Mouse (Mus musculus): ENCODE measurements at regions not wholly inside any gene's neighbourhood (a gene's known extent, or its start where the extent isn't known, plus 50 kb on each side); places are given as distances from the start of the nearest gene placed in this dataset.

DNA sequence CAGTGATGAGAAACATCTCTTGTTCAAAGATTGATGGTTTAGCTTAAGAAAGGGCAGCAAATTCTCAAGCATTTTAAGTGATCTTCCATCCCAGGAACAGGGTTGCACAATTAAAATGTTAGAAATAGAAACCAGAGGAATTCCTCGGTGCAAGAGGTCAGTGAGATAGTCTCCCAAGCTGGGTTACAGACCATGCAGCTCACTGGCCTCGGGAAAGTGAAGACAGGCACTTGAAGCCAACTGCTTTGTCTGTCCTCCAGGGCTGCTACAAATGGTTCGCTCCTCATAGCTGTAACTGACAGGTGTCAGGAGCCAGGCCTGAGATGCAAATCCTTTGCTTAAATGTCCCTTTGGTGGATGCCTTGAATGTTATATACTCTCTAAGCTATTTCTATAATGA, 306.2 kb upstream of the Jag1 start:
- DNase-seq (ENCODE audit: low read depth) = no peak

DNA sequence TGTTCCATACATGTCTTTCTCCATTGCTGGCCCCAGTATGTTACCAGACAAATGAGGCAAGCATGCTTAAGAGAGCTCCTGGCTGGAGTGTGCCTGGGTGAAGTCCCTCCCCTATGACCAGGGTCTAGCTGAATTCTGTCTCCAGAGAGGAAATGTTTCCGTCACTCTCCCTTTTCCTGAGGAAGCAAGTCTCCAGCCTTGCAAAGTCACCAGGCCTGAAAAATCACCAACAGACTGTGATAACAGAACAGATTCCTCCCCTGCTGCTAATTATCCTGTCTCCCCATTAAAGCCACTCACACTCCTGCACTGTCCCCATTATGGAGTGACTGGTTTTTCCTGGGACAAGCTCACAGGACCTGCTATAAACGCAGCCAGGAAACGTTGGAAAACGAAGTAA, 303.2 kb upstream of the Jag1 start:
- no peak for DNase-seq (ENCODE audit: low read depth)

DNA sequence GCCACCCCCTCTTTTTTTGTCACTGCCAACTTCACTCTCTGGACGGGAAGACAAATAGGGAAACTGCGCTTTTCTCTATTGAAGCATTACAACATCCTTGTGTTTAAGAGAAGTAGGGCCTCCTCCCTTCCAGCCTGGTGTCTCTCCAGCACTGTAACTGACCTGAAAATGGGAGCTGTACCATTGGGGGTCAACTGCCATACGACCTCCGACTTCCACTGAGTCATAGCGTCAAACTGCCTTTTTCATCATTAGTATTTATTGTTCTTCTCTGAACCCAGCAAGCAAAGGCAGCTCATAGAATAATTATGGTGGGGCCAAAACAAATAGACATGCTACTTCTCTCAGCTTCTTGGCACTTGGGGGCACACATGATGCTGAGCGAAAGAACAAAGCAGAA, 301.2 kb upstream of the Jag1 start:
- no peak for DNase-seq (ENCODE audit: low read depth)

DNA sequence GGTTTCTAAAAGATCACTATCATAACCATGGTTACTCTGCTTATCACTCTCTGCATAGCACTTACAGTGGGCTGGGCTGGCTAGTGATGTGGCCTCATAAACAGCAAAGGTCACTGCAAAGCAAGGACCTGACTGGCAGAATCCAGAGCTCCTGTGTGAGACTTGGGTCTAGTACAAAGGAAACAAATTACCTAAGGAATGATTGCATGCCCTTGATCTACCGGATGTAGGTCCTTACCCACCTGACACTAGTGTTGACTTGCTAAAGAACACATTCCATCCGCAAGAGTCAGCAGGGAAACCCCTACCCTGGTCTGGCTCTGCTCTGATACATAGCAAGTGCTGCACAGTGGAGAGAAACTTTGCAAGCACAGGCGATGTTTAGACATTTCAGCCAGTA, 297.0 kb upstream of the Jag1 start:
- DNase-seq (ENCODE audit: low read depth) = no peak

DNA sequence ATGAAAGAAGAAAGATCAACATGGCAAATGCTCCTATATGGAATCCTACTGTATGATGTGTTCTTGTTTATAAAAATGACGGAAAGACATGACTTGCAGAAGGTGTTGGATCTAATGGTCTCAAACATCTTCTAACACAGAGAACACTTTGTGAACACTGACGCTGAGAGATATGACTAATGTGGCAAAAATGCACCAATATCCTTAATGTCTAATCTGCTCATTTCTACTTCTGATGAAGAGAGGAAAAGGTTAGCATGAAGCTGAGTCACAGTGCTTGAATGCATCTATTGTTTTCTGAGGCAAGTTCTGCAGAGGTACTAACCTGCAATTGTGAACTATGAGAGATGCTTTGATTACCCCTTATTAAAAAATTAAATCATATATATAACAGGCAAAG, 293.2 kb upstream of the Jag1 start:
- no peak for DNase-seq (ENCODE audit: low read depth)

DNA sequence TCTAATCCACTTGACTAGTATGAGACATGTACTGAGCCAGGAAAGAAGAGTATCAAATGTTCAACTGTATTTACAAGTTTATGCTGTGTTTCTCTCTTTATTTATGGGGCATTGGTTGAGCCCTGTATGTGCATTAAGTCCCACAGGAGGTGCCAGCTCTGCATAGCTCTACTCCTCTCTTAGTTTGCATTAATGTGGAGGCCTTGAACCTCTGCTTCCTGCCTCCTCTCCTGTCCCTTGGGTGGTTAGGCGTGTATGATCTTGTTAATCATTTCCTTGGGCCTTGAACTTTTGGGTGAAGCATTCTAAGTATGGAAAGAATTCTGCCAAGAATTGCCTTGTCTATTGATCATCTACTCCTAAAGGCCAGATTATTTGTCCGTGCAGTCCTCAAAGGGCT, 291.9 kb upstream of the Jag1 start:
- no peak for DNase-seq (ENCODE audit: low read depth)

DNA sequence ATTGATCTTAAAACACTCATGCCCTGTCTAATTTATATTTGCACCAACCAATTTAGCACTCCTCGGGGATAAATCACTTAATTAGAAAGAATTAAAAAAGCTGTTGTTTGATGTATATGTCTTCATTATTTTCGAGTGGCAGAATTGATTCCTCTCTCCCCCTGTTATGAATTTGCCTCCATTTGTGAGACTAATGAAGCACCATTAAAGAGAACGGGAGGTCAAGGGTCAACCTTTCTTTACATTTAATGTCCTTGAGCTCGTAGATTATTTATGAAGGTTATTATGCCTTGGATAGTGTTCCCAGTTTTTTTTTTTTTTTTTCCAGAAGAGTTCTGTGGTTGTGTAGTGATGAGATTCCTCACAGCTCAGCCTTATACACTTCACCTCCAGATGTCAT, 277.0 kb upstream of the Jag1 start:
- no peak for DNase-seq (ENCODE audit: low read depth)

DNA sequence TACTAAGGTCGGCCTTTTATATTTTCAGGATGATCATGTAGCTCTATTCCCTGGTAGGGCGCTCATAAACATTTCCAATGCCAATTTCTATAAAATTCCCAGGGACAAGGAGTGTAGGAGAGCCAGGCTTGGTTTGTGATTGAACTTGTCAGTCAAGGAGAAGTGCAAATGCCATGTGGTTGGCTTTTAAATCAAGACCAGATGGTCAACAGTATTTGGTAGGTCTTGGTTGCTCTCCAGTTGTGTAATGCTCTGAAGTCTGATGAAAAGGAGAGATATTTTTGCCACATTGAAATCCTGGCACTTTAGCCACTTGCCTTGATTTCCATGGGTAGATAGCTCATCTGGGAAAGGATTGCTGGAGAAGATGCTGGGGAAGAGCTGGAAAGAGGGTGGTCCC, 263.4 kb upstream of the Jag1 start:
- DNase-seq (ENCODE audit: low read depth) = no peak

DNA sequence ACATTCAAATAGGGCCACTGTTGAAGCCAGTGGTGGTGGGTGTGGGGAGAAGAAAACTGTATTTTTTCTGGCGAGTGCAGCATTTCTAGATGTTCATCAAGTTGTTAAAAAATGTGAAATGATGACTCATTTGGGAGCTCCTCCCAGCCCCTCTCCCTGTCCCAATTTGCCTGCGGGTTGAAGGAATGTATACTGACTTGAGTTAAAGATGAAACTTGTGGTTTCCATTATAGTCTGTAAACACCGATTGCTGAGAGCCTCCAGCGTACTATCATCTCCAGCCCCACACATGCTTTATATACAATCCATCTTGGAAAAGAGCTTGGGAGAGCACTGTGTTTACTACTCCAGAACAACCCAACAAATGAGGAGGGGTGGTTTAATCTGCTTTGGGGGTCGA, 258.9 kb upstream of the Jag1 start:
- DNase-seq (ENCODE audit: low read depth) = no peak

DNA sequence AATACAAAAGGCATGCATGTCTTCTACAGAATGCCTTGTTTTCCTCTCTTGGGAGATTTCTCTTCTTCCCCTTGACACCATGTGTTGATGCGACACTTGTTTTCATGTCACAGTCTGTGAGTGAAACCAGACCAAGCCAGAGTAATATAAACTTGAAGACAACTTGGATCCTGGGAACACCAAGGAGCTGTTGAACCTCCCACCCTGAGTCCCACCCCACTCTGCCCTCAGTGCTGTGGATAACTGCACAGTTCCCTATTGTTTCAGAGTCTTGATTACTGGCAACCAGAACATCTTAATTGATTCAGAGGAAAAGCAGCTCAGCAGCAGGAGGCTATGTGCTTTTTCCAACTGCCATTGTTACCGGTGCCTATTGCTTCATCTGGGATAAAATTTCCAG, 254.6 kb upstream of the Jag1 start:
- no peak for DNase-seq (ENCODE audit: low read depth)

DNA sequence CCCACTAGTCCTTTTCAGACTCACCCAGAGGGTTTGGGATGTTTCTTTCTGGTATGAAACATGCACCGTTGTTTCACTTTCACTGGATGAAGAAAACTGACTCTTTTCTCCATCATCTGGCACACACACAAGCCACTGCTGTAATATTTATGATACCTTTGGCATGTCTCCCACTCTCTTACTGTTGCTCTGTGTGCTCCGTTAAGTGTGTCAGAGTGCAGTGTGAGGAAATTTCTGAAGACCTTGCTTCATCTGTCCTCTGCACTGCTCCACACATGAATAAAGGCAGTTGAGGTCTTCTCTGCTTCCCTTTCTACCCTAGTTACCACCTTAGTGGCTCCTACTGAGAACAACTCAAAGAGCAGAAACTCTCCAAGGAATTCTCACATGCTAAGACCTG, 246.6 kb upstream of the Jag1 start:
- DNase-seq (ENCODE audit: low read depth) = no peak

DNA sequence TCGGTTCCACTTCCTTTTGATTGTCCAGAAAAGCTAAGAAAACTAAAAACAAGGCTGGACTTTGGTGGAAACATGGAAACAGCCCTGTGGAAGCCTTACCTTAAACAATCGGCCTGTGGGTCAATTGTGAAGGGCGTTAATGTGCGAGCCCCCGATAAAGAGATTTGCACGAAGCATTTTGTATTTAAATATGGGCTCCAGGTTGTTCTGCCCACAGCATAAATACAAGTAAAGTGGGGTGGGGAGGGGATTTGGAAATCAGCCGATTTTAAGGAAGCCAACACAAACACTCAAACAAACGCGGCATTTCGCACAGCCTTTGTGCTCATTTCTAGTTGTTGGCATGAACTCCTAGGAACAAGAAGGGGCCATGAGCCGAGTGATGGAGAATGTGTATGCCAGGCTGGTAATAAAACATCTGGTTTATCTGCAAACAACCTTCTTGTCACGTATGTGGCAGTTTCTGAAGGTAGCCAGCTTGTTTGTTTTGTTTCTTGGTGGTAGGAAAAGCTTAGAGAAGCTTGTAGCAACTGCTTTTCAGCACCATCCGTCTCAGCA, 240.8 kb upstream of the Jag1 start:
- DNase-seq (ENCODE audit: low read depth) = no peak

DNA sequence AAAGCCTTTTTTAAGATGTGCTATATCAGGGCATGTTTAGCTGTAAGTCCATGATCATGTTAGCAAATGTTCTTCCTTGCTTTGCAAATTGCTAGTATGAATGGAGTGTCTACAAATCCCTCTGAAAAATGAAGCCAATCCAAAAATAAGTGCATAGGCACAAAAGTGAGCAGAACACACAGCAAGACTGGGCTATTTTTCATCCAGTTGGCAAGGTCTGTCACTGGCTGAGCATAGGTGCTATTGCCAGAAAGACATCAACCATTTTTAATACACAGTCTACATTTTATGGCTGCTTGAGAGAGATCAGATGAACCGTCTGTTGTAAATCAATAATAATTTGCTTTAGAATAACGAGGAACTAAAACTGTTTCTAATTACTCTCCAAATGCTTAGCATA, 227.3 kb upstream of the Jag1 start:
- DNase-seq (ENCODE audit: low read depth) = no peak

DNA sequence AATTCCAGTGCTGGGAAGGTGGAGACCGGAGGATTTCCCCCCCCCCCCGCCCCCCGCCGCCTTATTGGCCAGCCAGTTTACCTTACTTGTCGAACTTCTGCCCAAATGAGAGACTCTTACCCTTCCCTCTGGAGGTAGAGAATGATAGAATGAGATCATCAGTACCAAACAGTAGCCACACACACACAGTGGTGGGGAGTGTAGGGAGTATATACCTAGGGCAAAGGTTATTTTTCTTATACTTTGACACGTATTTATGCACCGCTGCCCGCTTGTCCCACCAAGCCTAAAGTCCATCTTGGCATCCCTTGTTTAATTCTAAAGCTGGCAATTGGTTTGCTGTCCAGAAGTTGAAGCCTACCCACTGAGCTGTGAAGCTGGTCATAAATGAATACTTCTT, 213.6 kb upstream of the Jag1 start:
- DNase-seq (ENCODE audit: low read depth) = no peak

DNA sequence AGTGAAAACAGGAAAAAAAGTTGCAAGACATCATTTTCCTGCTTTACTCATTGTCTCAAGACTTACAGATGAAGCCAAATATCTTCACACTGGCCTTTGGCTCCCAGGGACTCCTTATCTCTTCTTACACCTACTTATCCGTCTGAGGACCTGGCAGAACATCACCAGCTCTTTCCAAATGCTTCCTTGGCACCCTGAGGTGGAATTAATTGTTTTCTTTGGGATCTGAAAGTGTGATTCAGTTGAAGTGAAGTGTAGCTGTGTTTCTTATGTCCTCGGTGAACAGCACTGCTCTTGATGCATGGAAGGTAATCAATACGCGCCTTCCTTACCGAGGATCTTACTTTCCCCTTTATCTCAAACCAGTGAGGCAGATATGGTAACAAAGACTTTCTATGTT, 207.0 kb upstream of the Jag1 start:
- no peak for DNase-seq (ENCODE audit: low read depth)

DNA sequence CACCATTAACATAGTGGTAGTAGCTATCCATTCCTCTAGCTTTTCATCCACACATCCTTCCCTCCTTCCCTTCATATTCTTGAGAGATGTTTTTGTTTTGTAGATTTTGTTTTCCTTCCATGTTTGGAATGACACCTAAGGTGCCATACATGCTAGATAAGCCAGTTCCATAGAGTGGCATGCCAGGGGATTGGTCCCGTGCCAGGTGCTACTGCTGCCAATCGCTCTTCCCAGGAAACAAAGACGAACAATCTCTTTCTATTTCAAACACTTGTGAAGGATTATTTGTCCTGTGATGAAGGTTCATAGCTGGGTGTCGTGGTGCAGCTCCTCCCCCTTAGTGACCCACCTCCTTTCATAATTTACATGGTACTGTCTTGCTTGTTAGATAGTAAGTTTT, 194.1 kb upstream of the Jag1 start:
- DNase-seq (ENCODE audit: low read depth) = no peak

DNA sequence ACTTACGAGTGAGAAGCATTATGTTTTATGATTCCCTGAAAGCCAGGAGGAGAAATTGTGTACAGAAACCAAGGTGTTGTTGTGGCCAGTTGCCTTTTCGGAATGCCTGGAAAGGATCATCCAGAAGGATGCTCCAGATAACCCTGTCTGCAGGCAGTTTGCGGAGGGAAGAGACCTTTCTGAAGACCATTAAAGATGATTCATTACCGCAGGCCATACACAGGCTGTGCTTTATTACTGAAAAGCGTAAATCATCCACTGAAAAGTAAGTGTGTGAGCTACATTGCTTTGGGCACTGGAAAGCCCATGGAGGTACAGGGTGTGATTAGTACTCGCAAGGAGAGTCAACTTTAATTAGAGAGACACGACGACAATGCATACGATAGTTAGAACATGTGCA, 191.7 kb upstream of the Jag1 start:
- DNase-seq (ENCODE audit: low read depth) = no peak

DNA sequence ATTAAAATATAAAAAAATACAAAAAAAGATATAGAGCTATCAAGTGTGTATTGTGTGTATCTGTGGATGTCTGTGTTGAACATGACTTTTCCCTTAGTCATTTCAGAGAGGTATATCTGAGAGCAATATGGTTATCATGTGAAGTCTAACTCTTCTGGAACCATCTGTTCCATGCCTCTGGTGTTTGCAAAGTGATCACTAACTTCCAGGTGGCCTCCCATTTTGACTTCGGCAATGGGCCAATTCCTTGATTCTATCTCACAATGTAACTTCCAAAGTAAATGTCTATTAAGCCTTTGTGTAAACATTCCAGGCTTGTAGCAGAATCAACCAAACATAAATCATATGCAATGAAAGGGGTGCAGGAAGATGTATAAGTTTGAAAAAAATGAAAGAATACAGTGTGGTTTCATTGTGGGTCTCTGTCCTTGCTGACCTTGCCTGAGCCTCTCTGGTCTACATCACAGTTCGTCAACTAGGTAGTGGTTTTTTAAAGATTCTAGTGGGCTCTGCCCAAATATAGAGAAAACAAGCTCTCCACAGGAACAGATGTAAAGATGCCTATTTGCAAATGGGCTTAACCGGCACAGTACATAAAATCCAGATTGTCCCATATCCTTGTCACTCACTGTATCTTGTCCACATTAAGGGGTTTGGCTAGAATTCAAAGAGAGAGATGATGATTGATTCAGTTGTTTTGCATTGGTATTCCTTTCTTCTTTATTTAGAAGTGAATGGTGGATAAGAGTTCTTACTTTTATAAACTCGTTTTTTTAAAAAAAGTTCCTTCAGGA, 185.2 kb upstream of the Jag1 start:
- DNase-seq (ENCODE audit: low read depth) = no peak

DNA sequence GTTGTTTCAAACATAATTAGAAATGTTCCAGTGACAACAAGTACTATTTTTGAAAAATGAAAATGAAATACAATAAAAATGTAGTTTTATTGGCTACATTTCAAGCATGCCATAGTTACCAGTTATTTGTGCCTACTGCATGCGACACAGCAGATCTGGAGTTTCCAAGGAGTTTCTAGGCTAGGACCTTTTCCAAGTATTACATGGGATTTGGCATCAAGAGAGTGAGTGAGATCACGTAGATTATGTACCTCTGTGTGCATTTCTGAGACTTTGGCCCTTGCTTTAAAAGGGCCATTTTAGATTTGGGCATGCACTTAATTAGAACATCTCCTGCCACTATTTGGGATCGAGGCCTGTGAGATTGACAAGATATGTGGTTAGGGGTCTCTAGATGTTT, 172.8 kb upstream of the Jag1 start:
- DNase-seq (ENCODE audit: low read depth) = no peak

DNA sequence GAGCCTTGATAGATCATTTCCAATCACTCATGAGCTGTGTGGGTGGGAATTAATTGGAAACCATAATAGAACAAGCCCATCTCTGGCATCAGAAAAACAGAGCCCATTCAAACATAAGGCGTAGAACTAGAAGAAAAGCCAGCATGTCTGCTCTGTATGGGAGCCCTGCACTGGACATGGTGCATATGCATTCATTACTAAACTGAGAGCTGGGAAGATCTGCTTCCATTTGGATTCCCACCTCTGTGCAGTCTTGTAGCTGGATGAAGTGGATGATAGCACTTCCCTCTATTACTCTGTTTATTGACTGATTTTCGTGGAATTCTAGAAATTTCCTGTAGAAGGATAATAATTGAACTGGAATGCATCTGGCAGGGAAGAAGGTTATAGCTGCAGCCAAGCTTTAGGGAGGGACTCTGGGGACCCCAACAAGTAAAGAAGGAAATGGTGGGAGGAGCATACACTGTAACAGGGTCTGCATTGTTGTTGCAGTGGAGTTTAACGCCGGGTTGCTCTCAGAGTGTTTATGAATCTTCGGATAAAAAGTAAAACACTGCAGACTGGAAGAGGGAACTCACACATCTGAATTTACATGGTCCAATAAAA, 155.2 kb upstream of the Jag1 start:
- no peak for DNase-seq (ENCODE audit: low read depth)

DNA sequence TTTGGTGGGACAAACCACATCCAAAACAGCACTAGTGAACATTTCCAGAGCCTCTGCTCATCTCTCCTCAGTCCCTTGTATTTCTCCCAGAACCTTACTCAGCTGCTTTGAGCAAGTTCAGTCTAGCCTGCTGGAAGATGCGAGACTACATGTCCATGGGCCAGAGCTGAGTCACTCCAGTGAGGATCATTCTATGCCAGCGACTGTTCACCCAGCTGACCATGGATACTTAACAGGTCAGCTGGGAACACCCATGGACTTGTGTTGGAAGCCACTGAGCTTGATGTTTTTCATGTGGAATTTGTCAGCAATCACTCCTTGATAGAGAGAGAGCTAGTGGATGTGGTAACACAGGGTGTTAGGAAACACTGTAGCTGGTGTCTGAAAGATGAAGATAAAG, 146.5 kb upstream of the Jag1 start:
- no peak for DNase-seq (ENCODE audit: low read depth)

DNA sequence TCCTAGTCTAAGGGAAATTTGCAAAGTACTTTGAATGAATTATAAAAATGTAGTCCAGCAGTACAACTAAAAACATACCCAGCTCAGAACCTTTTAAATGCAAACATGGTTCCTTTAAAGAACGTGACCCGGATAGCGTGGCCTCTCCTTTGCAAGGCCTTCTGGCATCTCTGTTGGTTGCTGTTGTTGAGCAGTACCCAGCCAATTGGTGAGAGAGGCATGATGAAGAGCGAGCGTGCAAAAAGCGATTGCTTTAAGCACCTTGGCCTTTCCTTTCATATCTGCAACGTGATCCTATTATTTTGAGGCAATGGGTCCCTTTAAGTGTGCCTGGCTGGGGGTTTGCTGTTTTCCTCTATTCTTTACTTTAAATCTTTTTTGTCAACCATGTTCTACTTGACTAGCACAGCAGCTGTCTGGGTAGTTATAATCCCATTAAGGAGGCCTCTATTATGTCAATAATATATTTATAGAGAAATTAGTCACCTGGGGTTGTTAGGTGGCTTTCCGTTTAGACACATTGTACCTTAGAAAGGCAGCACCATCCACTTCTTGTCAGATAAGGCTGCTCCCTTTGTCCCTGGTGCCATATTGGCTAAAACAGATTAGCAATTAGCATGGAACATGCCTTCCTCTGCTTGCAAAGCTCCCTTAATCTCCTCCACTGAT, 141.5 kb upstream of the Jag1 start:
- no peak for DNase-seq (ENCODE audit: low read depth)

DNA sequence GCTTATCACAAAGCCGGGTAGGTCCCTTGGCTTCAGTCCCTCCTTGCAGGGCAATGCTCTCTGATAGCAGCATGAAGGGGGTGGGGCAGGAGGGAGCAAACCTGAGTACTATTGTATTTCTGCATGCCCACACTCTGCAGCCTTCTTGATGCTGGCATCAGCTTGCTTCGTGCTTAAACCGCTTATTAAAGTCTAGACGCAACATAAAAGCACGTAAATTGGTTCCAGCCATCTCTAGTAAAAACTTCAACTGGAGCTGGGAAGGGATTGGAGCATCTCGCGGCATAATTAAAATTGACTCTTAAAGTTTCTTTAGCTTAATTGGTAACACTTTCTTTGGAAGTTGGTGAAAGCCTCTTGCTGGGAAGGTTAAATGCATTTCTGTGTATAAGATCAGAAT, 131.5 kb upstream of the Jag1 start:
- DNase-seq (ENCODE audit: low read depth) = no peak

Data from 416B (cell line).